Mouse (Mus musculus): ENCODE measurements around the gene Adgrg5. TPM values are rescaled to one million over a fixed set of nuclear protein-coding genes. Genes with fewer than 3 reads are reported as not detected.

Gene Adgrg5
- polyA plus RNA-seq, 1 experiment from 2014 or later, result 0.23 TPM

DNA sequence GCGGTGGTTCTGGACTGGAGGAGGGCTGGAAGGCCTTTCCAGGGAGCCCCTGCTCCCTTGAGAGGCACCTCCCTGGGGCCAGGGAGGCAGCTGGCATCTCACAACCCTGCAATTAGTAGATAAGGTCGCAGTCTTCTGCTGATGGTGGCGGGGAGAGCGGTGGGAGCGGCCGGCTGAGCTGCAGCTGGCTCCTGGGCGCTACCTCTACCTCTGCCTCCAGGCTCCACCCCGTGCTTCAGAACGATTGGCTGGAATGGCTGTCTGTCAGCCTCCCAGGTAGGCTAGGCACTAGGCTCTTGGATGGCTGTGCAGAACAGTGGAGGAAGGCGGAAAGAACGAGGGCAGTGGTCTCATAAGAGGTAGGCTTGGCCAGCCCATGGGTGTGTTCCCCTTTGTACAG, 24.2 kb upstream of the Adgrg5 start:
- WGBS, result 9% methylated on average over 11 of the region's 11 CpGs
- peak; percentile 61; the same call in 1 of the 2 replicates for ATAC-seq (ENCODE audit: low FRiP score)
- Histone ChIP-seq H3K9ac (0 out of 2 replicates have a peak overlapping the region, but pooled peaks have one; percentile 18), H3K4me3 (replicated peaks; ENCODE audit: low read length) (no peak overlapping the region), H3K27ac (no peak overlapping the region), H3K36me3 (replicated peaks; ENCODE audit: control insufficient read depth, insufficient read depth) (no peaks in the 10 kb centered on the region), H3K4me2 (replicated peaks) (peak overlapping the region; percentile 31), H3K4me1 (replicated peaks; ENCODE audit: control insufficient read depth, insufficient read depth, low read length) (0 out of 2 replicates have a peak, but pooled peaks cover 9% of the 10 kb centered on the region), H3K9me3 (ENCODE audit: control insufficient read depth, low read length) (no peaks in the 10 kb centered on the region), H3K27me3 (ENCODE audit: control insufficient read depth, insufficient read depth, low read length) (no peaks in the 10 kb centered on the region)
- no peak for DNase-seq (ENCODE audit: low spot score)

DNA sequence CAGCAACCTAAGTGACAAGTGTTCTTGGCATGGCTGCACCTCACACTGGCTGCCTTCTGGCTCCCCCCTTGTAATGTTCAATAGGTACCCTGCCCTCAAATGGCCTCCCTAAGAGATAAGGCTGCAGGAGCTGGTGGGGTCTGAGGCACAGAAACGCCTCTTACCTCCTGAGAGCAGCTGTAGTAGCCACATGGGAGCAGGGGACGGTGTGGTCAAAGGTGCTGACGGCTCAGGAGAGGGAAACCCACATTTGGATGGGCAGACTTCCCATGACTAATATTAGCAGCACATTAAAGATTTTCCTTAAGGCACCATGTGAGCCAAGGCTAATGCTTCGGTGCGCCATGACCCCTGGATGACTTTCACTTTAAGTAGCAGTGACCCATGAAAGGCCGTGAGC, 22.9 kb upstream of the Adgrg5 start:
- ATAC-seq (ENCODE audit: low FRiP score), result no peak
- 18% methylated on average over 6 of the region's 6 CpGs for WGBS

DNA sequence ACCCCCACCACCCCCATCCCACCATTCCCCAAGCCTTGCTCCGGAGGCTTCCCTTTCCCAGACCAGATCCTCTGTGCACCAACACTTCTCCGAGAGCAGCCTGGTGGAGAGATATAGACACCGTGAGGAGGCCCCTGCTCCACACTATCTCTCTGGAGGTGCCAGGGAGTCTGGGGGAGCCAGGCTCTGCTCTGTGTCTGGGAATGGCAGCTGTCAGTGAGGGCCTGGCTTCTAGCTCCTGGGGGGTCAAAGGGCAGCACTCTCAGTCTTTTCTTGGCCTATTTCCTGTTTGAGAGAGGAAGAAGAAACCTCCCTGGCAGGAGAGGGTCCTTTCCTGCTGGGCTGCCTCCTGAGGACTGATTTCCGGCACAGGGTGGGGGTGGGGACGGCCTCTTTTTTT, 22.5 kb upstream of the Adgrg5 start:
- H3K4me3 ChIP-seq (replicated peaks; ENCODE audit: low read length), result no peak overlapping the region
- H3K36me3 ChIP-seq (replicated peaks; ENCODE audit: control insufficient read depth, insufficient read depth), result no peaks in the 10 kb centered on the region
- no peak overlapping the region for H3K27ac ChIP-seq
- no peaks in the 10 kb centered on the region for H3K9me3 ChIP-seq (ENCODE audit: control insufficient read depth, low read length)
- 0 out of 2 replicates have a peak, but pooled peaks cover 9% of the 10 kb centered on the region for H3K4me1 ChIP-seq (replicated peaks; ENCODE audit: control insufficient read depth, insufficient read depth, low read length)
- no peak for ATAC-seq (ENCODE audit: low FRiP score)
- H3K9ac ChIP-seq, result no peak overlapping the region
- DNase-seq (ENCODE audit: low spot score), result no peak
- H3K4me2 ChIP-seq (replicated peaks), result no peak overlapping the region
- WGBS, result 25% methylated on average over 5 of the region's 5 CpGs
- H3K27me3 ChIP-seq (ENCODE audit: control insufficient read depth, insufficient read depth, low read length), result no peaks in the 10 kb centered on the region

More for the DNA sequence above, 22.9 kb upstream of the Adgrg5 start:
- no peaks in the 10 kb centered on the region for H3K36me3 ChIP-seq (replicated peaks; ENCODE audit: control insufficient read depth, insufficient read depth)
- 0 out of 2 replicates have a peak, but pooled peaks cover 9% of the 10 kb centered on the region for H3K4me1 ChIP-seq (replicated peaks; ENCODE audit: control insufficient read depth, insufficient read depth, low read length)
- H3K9ac ChIP-seq, result no peak overlapping the region
- H3K27me3 ChIP-seq (ENCODE audit: control insufficient read depth, insufficient read depth, low read length), result no peaks in the 10 kb centered on the region
- H3K9me3 ChIP-seq (ENCODE audit: control insufficient read depth, low read length), result no peaks in the 10 kb centered on the region
- H3K4me2 ChIP-seq (replicated peaks), result no peak overlapping the region
- H3K27ac ChIP-seq, result no peak overlapping the region
- DNase-seq (ENCODE audit: low spot score), result no peak
- H3K4me3 ChIP-seq (replicated peaks; ENCODE audit: low read length), result no peak overlapping the region

- H3K4me2 ChIP-seq (replicated peaks), result no peak overlapping the region
- H3K27me3 ChIP-seq (ENCODE audit: control insufficient read depth, insufficient read depth, low read length), result no peaks in the 10 kb centered on the region
- DNase-seq (ENCODE audit: low spot score) (no peak), ATAC-seq (ENCODE audit: low FRiP score) (no peak)
- H3K4me1 ChIP-seq (replicated peaks; ENCODE audit: control insufficient read depth, insufficient read depth, low read length), result 0 out of 2 replicates have a peak, but pooled peaks cover 7% of the 10 kb centered on the region
- H3K9ac ChIP-seq, result no peak overlapping the region
- no peaks in the 10 kb centered on the region for H3K36me3 ChIP-seq (replicated peaks; ENCODE audit: control insufficient read depth, insufficient read depth)
- WGBS, result 47% methylated on average over 12 of the region's 12 CpGs
- no peak overlapping the region for H3K4me3 ChIP-seq (replicated peaks; ENCODE audit: low read length)
- H3K27ac ChIP-seq, result no peak overlapping the region
- H3K9me3 ChIP-seq (ENCODE audit: control insufficient read depth, low read length), result no peaks in the 10 kb centered on the region
Measured at GRCm38 (mm10) chr8:94903709-94904108, 19.8 kb upstream of the Adgrg5 start.

DNA sequence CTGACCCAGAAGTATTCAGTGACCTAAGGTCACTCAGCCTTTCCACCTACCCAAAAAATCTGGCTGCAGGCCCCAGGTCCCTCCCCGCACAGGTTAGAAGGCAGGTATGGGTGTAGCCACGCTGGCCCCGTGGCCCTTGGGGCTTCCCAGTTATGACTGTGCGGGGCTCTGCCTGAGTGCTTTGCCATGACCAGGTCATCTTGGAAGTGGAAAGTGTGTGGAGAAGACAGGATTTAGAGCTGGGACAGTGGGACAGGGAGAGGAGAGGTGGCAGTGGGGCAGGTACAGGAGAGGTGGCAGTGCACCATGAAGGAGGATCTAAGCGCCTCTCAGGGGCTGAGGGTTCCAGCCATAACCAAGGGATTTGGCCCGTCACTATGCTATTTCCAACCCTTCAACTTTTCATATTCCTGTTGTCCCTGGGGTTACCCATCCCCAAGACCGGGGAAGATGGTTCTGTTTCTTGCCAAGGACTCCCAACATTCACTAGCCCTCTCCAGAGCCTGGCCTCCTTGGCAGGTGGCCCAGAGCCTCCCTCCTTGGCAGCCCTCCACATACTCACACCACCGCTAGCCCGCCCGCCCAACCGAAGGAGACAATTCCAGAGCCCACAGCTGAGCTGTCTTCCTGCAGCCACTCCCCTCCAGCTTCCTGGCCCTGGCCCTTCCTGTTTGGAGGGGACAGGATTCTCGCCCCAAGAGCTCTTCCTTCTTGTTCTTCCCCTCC, 18.9 kb upstream of the Adgrg5 start:
- DNase-seq (ENCODE audit: low spot score) (peak; percentile 69), ATAC-seq (ENCODE audit: low FRiP score) (peak; percentile 61; the same call in 1 of the 2 replicates)
- Histone ChIP-seq H3K9me3 (ENCODE audit: control insufficient read depth, low read length) (no peaks in the 10 kb centered on the region), H3K4me3 (replicated peaks; ENCODE audit: low read length) (no peak overlapping the region), H3K27me3 (ENCODE audit: control insufficient read depth, insufficient read depth, low read length) (no peaks in the 10 kb centered on the region), H3K36me3 (replicated peaks; ENCODE audit: control insufficient read depth, insufficient read depth) (no peaks in the 10 kb centered on the region), H3K4me1 (replicated peaks; ENCODE audit: control insufficient read depth, insufficient read depth, low read length) (no peaks in the 10 kb centered on the region), H3K27ac (0 out of 2 replicates have a peak overlapping the region, but pooled peaks have one; percentile 24), H3K9ac (no peak overlapping the region), H3K4me2 (replicated peaks) (no peak overlapping the region)
- 74% methylated on average over 12 of the region's 12 CpGs for WGBS

GRCm38 (mm10) chr8:94907591-94908300, 15.7 kb upstream of the Adgrg5 start:
- Histone ChIP-seq H3K27ac (no peak overlapping the region), H3K4me3 (replicated peaks; ENCODE audit: low read length) (no peak overlapping the region), H3K9me3 (ENCODE audit: control insufficient read depth, low read length) (no peaks in the 10 kb centered on the region), H3K27me3 (ENCODE audit: control insufficient read depth, insufficient read depth, low read length) (peaks cover 5% of the 10 kb centered on the region), H3K4me2 (replicated peaks) (no peak overlapping the region), H3K9ac (no peak overlapping the region), H3K36me3 (replicated peaks; ENCODE audit: control insufficient read depth, insufficient read depth) (no peaks in the 10 kb centered on the region), H3K4me1 (replicated peaks; ENCODE audit: control insufficient read depth, insufficient read depth, low read length) (no peaks in the 10 kb centered on the region)
- DNase-seq (ENCODE audit: low spot score) (no peak), ATAC-seq (ENCODE audit: low FRiP score) (no peak)
- WGBS, result 89% methylated on average over 18 of the region's 18 CpGs

DNA sequence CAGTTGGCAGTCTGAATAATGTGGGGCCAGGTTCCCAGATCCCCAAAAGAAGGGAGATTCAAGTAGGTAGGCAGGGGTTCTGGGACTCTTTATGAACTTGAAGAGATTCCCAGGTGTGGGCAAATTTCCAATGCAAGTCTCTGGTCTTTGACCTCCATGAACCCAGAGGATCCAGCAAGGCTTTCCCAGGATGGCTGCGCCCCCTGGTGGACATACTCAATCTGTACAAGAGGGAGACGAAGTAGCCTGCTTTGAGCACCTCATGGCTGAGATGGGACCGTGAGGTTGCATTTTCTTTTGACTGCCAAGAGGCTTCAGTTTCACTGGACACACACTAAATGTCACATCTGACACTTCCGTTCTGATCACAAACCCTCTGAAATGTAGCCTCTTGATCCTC, 14.6 kb upstream of the Adgrg5 start:
- 11% methylated on average over 4 of the region's 4 CpGs for WGBS
- H3K4me3 ChIP-seq (replicated peaks; ENCODE audit: low read length), result no peak overlapping the region
- H3K27ac ChIP-seq, result no peak overlapping the region
- no peaks in the 10 kb centered on the region for H3K4me1 ChIP-seq (replicated peaks; ENCODE audit: control insufficient read depth, insufficient read depth, low read length)
- H3K9me3 ChIP-seq (ENCODE audit: control insufficient read depth, low read length), result no peaks in the 10 kb centered on the region
- H3K9ac ChIP-seq, result no peak overlapping the region
- no peaks in the 10 kb centered on the region for H3K36me3 ChIP-seq (replicated peaks; ENCODE audit: control insufficient read depth, insufficient read depth)
- H3K4me2 ChIP-seq (replicated peaks), result no peak overlapping the region
- DNase-seq (ENCODE audit: low spot score) (peak; percentile 82), ATAC-seq (ENCODE audit: low FRiP score) (no peak)
- peaks cover 14% of the 10 kb centered on the region for H3K27me3 ChIP-seq (ENCODE audit: control insufficient read depth, insufficient read depth, low read length)

DNA sequence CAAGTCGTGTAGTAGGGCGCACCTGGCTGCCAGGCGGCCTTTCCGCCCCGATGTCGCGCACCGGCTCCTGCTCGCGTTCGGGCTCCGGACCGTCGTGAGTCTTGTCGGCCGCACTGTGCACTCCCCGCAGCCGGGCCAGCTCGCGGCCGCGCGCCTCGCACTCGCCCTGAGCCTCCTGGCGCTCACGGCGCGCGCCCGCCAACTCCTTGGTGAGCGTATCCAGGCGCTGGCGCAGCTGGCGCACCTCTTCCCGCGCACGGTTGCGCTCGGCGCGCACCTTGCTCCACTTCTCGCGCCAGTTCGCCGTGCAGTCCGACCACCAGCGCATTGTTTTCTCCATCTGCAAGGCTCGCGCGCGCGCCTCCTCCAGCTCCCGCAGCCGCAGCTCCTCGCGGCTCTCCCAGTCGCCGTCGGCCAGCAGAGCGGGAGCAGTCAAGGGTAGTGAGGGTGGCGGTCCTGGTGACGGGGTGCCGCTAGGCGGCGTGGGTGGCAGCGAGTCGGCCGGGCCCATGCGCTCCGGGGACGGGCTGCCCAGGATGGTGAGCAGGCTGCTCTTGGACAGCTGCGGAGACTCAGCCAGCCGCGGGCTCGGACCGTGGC, 10.3 kb upstream of the Adgrg5 start:
- DNase-seq (ENCODE audit: low spot score) (peak; percentile 42), ATAC-seq (ENCODE audit: low FRiP score) (peak; percentile 67)
- H3K4me2 ChIP-seq (replicated peaks), result peak overlapping the region; percentile 65
- H3K27ac ChIP-seq, result no peak overlapping the region
- no peaks in the 10 kb centered on the region for H3K36me3 ChIP-seq (replicated peaks; ENCODE audit: control insufficient read depth, insufficient read depth)
- H3K9ac ChIP-seq, result peak overlapping the region; percentile 48
- H3K4me1 ChIP-seq (replicated peaks; ENCODE audit: control insufficient read depth, insufficient read depth, low read length), result peaks cover 14% of the 10 kb centered on the region
- peaks cover 39% of the 10 kb centered on the region for H3K27me3 ChIP-seq (ENCODE audit: control insufficient read depth, insufficient read depth, low read length)
- 5% methylated on average over 77 of the region's 77 CpGs for WGBS
- H3K9me3 ChIP-seq (ENCODE audit: control insufficient read depth, low read length), result no peaks in the 10 kb centered on the region
- H3K4me3 ChIP-seq (replicated peaks; ENCODE audit: low read length), result peak overlapping the region; percentile 41

DNA sequence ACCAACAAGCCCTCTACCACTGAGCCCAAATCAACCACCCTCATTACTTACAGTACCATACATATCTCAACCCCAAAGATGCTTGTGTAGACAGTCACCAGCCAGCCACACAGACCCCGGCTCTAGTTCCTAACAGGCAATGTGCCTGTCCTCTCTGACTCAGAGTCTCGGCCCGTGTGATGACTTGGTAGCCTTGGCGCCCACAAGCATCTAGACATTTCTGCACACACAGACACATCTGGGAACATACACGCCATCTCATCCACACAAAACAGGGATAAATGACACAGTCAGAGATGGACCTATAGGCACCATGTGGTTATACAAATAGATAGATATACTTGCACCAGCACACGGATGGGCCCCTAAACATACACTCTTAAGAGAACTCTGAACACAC, 9.2 kb upstream of the Adgrg5 start:
- Histone ChIP-seq H3K27ac (no peak overlapping the region), H3K36me3 (replicated peaks; ENCODE audit: control insufficient read depth, insufficient read depth) (no peaks in the 10 kb centered on the region), H3K4me3 (replicated peaks; ENCODE audit: low read length) (no peak overlapping the region), H3K4me1 (replicated peaks; ENCODE audit: control insufficient read depth, insufficient read depth, low read length) (peaks cover 16% of the 10 kb centered on the region), H3K9me3 (ENCODE audit: control insufficient read depth, low read length) (no peaks in the 10 kb centered on the region), H3K4me2 (replicated peaks) (no peak overlapping the region), H3K9ac (no peak overlapping the region), H3K27me3 (ENCODE audit: control insufficient read depth, insufficient read depth, low read length) (peaks cover 47% of the 10 kb centered on the region)
- ATAC-seq (ENCODE audit: low FRiP score), result no peak
- no peak for DNase-seq (ENCODE audit: low spot score)
- 80% methylated on average over 6 of the region's 6 CpGs for WGBS
